Mouse (Mus musculus) embryonic facial prominence, embryonic 11.5 days (tissue): ENCODE measurements around the gene Lyplal1. TPM values are rescaled to one million over a fixed set of nuclear protein-coding genes. Genes with fewer than 3 reads are reported as not detected.

Source experiments
- ATAC-seq: fragments of 200-750 bp; cut with Nextera tagmentation; replicated peaks from 2 replicates; pipeline ENCODE4 v1.8.0; 2017; ENCODE audit warnings: low read depth; ENCODE audit not compliant: insufficient number of reproducible peaks, low FRiP score, low TSS enrichment
- DNase-seq: peaks from one replicate; pipeline ENCODE4 v3.0.0-alpha.2; 2015; ENCODE audit warnings: low spot score
- H3K27ac ChIP-seq: fragments of 300-500 bp; sonication (generic); replicated peaks from 2 replicates; pipeline ENCODE4 v1.5.1; 2014; ENCODE audit warnings: mild to moderate bottlenecking, low read depth, low read length, control low read depth
- H3K27me3 ChIP-seq: fragments of 300-500 bp; sonication (generic); 2 replicates; pipeline ENCODE4 v1.6.1; 2014; ENCODE audit warnings: mild to moderate bottlenecking, low read length, moderate library complexity, mixed read lengths; ENCODE audit not compliant: control insufficient read depth, insufficient read depth
- H3K36me3 ChIP-seq: fragments of 300-500 bp; sonication (generic); replicated peaks from 2 replicates; pipeline ENCODE4 v1.6.1; 2014; ENCODE audit warnings: low read depth, mild to moderate bottlenecking, low read length, moderate library complexity, mixed read lengths; ENCODE audit not compliant: control insufficient read depth, insufficient read depth
- H3K4me1 ChIP-seq: fragments of 300-500 bp; sonication (generic); 2 replicates; pipeline ENCODE4 v1.6.1; 2014; ENCODE audit warnings: low read length, mixed read lengths; ENCODE audit not compliant: control insufficient read depth, insufficient read depth
- H3K4me2 ChIP-seq: fragments of 300-500 bp; sonication (generic); 2 replicates; pipeline ENCODE4 v1.6.1; 2014; ENCODE audit warnings: low read depth, mild to moderate bottlenecking, control low read depth, low read length, moderate library complexity
- H3K4me3 ChIP-seq: fragments of 300-500 bp; sonication (generic); 2 replicates; pipeline ENCODE4 v1.5.1; 2014; ENCODE audit warnings: low read depth, low read length, control low read depth
- H3K9ac ChIP-seq: fragments of 300-500 bp; sonication (generic); replicated peaks from 2 replicates; pipeline ENCODE4 v1.6.1; 2014; ENCODE audit warnings: mild to moderate bottlenecking, control low read depth, low read length
- H3K9me3 ChIP-seq: fragments of 300-500 bp; sonication (generic); replicated peaks from 2 replicates; pipeline ENCODE4 v1.6.1; 2016; ENCODE audit warnings: mild to moderate bottlenecking, low read length, inconsistent platforms, mixed read lengths; ENCODE audit not compliant: control insufficient read depth
- WGBS: fragments of 180-500 bp; shearing (Covaris S2); extraction: QIAGEN DNeasy Blood & Tissue Kit; methylation state at CpG from one replicate; pipeline ENCODE4 v1.1.7; 2014; 5-methylcytosine and 5-hydroxymethylcytosine counted together
- polyA plus RNA-seq: library from polyadenylated mRNA; unstranded; fragments of >200 nt; fragmentation: Nextera tagmentation; extraction: Ambion mirVana; gene quantifications from 2 replicates; pipeline ENCODE4 v1.2.1, GENCODE M21; 2014

Gene Lyplal1
- polyA plus RNA-seq, 1 experiment from 2014 or later = 21.7 TPM

DNA sequence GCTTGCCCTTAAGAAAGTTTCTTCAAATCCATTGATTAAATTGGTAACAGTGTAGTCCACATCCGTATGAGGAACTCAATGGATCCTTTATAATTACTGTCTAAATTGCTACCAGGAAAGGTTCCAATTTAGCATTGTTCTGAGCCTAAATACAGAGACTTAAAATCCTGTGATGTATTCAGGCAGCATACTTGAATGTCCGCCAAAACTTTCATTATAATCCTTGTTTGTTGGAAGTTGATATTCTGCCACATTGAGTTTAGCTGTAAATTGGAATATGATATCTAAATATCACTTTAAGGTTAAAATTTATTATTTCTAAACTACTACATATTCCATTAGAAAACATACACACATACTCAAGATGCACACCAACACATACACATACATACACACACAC, 57.1 kb downstream of the Lyplal1 start:
- no peaks in the 10 kb centered on the region for H3K36me3 ChIP-seq
- no peaks in the 10 kb centered on the region for H3K4me1 ChIP-seq
- WGBS = 64% methylated on average over 2 of the region's 2 CpGs
- no peak overlapping the region for H3K27ac ChIP-seq
- no peak overlapping the region for H3K4me3 ChIP-seq
- no peak for DNase-seq
- H3K27me3 ChIP-seq = no peaks in the 10 kb centered on the region
- H3K9ac ChIP-seq = no peak overlapping the region
- ATAC-seq = no peak
- no peak overlapping the region for H3K4me2 ChIP-seq
- H3K9me3 ChIP-seq = no peaks in the 10 kb centered on the region

DNA sequence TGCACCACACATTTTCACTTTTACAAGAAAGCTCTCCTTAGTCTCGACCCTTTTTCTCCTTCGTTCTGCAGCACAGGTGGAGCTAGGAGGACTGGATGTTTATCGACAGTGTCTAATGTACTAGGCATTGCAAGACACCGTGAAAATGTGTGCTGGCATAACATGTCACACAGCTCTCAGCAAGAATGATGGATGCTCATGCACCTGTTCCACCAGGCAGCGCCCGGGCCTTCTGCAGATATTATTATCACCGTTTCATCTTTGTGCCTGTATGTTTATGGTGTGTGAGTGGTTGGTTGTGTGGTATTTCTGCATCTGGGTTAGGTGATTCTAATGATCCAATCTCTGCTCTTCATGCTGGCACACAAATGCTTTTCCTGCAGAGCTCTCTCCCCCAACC, 62.9 kb downstream of the Lyplal1 start:
- H3K4me3 ChIP-seq = no peak overlapping the region
- no peaks in the 10 kb centered on the region for H3K9me3 ChIP-seq
- ATAC-seq (no peak), DNase-seq (no peak)
- no peaks in the 10 kb centered on the region for H3K4me1 ChIP-seq
- 90% methylated on average over 7 of the region's 7 CpGs for WGBS
- H3K27me3 ChIP-seq = no peaks in the 10 kb centered on the region
- no peaks in the 10 kb centered on the region for H3K36me3 ChIP-seq
- no peak overlapping the region for H3K9ac ChIP-seq
- H3K4me2 ChIP-seq = no peak overlapping the region
- no peak overlapping the region for H3K27ac ChIP-seq

DNA sequence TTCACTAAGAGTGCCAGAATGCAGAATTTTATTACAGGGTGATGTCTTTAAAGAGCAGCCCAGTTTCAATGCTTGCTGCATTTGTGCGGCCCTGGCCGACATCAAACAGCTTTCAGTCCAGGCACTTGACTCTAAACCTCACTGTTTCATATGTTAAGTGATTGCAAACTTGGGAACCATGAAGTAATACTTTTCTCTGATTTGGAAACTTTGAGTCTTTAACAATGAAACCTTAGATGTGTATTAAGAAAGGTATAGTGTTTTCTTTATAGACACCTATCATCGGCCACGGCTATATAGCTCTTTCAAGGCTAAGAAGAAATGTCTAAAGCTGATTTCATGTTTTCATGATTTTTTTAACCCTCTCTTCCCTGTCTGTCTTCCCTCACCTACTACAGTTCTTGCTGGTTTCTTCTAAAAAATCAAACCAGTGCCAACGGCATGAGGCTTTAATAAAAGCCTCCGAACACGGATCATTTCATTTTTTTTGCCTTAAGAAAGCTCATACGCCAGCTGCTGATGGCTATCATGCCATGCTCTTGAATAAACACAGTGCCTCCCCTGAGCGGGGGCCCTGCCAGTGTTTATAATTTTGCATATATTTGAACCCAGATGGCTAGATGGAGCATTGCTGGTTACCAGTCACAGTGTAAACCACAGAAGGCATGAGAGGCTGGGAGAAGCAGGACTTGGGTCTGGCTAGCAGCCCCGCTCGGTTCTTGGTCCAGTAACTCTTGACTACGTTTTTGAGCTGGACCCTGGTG, 63.6 kb downstream of the Lyplal1 start:
- Histone ChIP-seq H3K9ac (no peak overlapping the region), H3K27ac (no peak overlapping the region), H3K4me1 (no peaks in the 10 kb centered on the region), H3K4me3 (no peak overlapping the region), H3K4me2 (no peak overlapping the region), H3K36me3 (no peaks in the 10 kb centered on the region), H3K27me3 (no peaks in the 10 kb centered on the region), H3K9me3 (no peaks in the 10 kb centered on the region)
- WGBS = 78% methylated on average over 12 of the region's 12 CpGs
- ATAC-seq (no peak), DNase-seq (no peak)

DNA sequence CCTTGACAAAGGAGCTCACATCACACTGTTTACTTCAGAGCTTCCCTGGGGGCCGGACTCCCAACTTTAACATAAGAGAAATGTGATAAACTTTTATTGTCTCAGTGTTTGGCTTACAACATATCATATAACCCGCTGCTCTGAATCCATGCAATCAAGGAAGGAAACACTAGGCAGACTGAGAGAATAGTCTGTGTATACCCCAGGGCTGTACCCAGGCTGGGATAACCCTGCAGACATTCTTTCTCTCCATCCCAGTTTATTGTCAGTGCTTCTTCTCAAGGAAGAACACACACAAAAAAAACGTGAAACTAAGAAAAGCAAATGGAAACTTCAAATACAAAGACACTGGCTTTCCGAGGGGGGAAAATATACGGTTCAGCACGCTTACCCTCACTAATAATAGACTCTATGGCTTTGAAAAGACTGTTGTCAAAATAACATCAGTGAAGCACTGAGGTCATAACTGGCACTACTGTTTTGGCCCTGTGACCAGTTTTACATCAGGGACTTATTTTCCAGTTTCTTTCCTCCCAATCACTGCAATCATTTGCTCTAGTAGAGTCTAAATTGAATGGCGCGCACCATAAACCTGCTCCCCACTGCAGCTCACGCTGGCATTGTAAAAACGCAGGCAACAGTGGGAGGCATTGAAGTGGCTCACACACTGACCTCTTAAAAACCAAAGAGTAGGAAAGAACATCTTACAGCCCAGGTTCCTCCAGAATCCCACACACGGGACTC, 73.2 kb downstream of the Lyplal1 start:
- Histone ChIP-seq H3K9ac (no peak overlapping the region), H3K4me3 (no peak overlapping the region), H3K36me3 (no peaks in the 10 kb centered on the region), H3K27me3 (no peaks in the 10 kb centered on the region), H3K9me3 (no peaks in the 10 kb centered on the region), H3K4me2 (no peak overlapping the region), H3K4me1 (no peaks in the 10 kb centered on the region), H3K27ac (no peak overlapping the region)
- DNase-seq = no peak
- WGBS = 85% methylated on average over 11 of the region's 11 CpGs
- no peak for ATAC-seq

DNA sequence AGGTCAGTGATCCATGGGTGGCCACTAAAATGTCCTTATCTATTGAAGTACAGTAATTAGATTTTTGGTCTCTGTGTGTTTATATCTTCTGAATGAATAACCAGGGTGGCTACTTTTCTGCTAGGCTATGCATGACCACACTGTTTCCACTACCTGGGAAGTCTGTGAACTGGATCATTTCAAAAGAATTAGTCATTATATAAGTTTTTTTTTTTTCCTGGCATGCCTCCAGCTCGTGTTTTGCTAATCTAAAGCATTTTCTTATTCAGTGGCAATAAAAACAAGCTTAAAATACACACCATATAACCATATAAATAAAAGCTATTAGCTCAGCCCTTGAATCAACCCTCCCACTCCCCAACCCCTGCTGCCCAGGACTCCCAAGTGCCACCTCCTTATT, 75.3 kb downstream of the Lyplal1 start:
- H3K36me3 ChIP-seq = no peaks in the 10 kb centered on the region
- no peaks in the 10 kb centered on the region for H3K4me1 ChIP-seq
- H3K27me3 ChIP-seq = no peaks in the 10 kb centered on the region
- DNase-seq (no peak), ATAC-seq (no peak)
- no peaks in the 10 kb centered on the region for H3K9me3 ChIP-seq
- H3K4me2 ChIP-seq = no peak overlapping the region
- no peak overlapping the region for H3K27ac ChIP-seq
- no peak overlapping the region for H3K4me3 ChIP-seq
- H3K9ac ChIP-seq = no peak overlapping the region
- WGBS = 66% methylated on average over 1 of the region's 1 CpGs
